Mouse (Mus musculus): ENCODE measurements around the gene Atr. TPM values are rescaled to one million over a fixed set of nuclear protein-coding genes. Genes with fewer than 3 reads are reported as not detected.

The Atr gene
- 26.2 TPM for polyA plus RNA-seq (2017; shearing (Covaris generic))

DNA sequence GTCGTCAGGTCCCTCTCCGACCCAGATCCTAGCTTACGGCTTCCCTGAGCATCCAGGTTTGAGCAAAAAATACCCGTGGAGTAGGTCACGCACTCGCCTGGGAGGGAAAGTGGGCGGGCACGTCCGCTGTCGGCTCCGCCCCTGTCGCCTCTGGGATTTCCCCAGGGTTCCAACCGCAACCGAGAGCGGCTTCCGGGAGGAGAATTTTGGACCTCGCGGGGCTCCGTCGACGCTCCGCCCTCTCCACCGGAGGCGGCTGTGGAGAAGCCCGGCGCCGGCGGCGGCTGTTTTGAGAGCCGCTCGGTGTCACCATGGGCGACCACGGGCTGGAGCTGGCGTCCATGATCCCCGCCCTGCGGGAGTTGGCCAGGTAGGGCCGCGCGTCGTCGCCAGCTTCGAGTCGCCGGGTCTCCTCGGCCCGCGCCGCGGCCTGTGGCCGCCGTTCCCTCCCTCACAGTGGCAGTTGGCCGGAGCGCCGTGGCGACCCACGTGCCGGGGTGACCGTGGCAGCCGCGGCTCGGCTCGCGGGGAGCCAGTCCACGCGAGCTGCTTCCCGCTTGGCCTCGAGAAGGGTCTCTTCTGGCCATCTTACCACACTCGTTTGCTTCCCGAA is at the start of gene Atr:
Atr (plus strand) TSS at position 184 of the 613 bp plus-strand sequence.

DNA sequence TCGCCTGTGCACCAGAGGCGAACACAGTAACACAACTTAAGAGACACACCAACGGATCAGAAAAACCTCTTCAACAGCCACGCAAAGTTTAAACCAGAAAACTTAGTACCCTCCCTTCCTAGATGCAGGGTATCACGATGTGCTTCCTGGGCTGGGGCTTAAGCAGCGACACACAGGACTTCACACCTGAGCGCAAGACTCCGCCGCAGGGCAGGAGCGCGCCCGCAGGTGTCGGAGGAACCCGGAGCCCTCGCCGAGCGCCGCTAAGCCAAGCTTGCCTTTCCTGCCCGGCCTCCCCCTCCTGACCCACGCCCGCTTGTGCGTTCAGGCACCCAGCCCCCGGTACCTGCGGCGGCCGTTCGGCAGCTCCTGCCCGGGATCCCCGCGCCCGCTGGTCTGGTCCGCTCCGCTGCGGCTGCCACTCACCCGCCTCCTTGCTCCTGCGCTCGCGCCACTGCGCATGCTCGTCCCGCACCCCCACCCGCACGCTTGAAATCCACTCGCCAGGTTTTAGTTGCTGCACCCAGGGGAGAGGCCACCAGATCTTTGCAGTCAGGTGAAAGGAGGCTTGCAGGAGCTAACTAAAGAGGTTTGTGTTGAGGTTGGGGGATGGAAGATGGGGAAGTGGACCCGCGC is 12.5 kb upstream of the Atr start, which contains the start of gene Pls1:
Pls1 (minus strand) TSS at position 487 of the 636 bp plus-strand sequence.

DNA sequence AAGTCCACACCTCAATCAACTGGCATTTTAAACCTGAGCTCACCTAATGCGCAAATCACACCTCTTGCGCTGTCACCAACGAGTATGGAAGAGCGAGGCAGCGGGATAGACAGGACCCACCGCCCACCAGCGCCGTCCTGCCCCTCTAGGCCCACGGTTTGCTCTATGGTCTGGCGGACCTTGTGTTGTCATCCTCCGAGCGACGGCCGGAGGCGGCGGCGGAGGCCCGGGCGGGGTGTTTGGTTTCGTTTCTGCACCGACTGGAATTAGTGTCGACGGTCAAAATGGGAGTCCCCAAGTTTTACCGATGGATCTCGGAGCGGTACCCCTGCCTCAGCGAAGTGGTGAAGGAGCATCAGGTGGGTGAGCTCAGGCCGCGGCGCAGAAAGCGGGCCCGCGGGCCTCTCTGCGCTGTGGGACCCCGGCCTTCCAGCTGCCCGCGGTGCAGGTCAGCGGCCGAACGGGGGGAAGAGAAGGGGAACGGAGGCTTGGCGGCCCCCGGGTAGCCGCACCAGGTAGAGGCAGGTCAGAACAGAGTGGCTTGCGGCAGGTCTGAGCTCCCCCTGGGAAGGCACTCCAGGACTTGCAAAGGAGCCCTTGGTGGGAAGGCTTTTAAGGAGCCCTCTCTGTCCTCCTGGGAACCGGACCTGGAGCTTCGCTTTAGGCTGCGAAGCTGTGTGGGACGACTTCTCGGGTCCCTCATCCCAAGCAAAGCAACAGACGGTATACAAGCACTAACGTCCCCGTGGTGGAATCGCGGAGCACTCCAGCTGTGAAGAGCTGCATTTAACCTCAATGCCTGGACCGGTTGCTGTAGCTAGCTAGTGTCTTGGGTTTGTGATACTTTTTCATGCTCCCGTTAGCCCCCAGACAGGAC is 97.4 kb downstream of the Atr start, which contains the start of gene Xrn1:
Xrn1 (plus strand) TSS at position 176 of the 877 bp plus-strand sequence.

Other genes with a start within 250 kb of the Atr start
- 0.17 TPM for gene Pcolce2, start 220.0 kb upstream of the Atr start, polyA plus RNA-seq (2017; shearing (Covaris generic))
- 2.6 TPM for gene Trpc1, start 107.2 kb upstream of the Atr start, polyA plus RNA-seq (2017; shearing (Covaris generic))
- 0.36 TPM for gene Pls1, start 12.3 kb upstream of the Atr start, polyA plus RNA-seq (2017; shearing (Covaris generic))
- gene Xrn1, start 97.2 kb downstream of the Atr start, polyA plus RNA-seq (2017; shearing (Covaris generic)), result 43.7 TPM